Mouse (Mus musculus) olfactory bulb, adult 2 months (tissue): ENCODE measurements around the gene Zfp30.

Experiments used
- CTCF ChIP-seq: fragments of 200-500 bp; IDR thresholded peaks from 2 replicates; pipeline ENCODE4 v1.5.1; 2012; ENCODE audit warnings: low read depth, mild to moderate bottlenecking, low read length, moderate library complexity; ENCODE audit not compliant: insufficient read depth
- POLR2A ChIP-seq: fragments of 200-500 bp; IDR thresholded peaks from 2 replicates; pipeline ENCODE4 v1.6.1; 2012; ENCODE audit warnings: mild to moderate bottlenecking, low read depth, low read length, moderate library complexity; ENCODE audit not compliant: insufficient read depth

DNA sequence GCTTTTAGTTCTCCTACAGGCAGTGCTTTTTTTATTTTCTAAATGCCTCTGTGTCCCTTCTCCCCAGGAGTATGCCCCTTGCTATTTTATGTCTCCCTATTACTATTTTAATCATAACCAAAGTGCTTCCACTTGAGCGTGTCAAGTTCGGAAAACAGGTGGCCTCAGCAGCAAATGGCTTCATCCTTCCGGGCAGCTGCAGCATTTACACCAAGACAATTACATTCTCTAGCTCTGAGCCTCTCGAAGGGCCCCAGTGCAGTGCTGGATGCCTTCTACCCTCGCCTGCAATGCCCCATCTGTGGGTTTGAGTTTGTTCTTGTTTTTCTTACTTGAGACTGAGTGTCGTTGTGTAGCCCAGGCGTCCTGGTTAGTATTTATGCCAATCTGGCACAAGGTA lies 10.3 kb upstream of the Zfp30 start:
- TF ChIP-seq CTCF, result no peak
- TF ChIP-seq POLR2A, result no peak
